Mouse (Mus musculus) NIH3T3 (cell line): ENCODE data around the gene Hmg20a.

ENCODE experiments used
- DNase-seq: peaks from one replicate; pipeline ENCODE4 v3.0.0-alpha.2; 2012; ENCODE audit warnings: low read depth

The Hmg20a gene

DNA sequence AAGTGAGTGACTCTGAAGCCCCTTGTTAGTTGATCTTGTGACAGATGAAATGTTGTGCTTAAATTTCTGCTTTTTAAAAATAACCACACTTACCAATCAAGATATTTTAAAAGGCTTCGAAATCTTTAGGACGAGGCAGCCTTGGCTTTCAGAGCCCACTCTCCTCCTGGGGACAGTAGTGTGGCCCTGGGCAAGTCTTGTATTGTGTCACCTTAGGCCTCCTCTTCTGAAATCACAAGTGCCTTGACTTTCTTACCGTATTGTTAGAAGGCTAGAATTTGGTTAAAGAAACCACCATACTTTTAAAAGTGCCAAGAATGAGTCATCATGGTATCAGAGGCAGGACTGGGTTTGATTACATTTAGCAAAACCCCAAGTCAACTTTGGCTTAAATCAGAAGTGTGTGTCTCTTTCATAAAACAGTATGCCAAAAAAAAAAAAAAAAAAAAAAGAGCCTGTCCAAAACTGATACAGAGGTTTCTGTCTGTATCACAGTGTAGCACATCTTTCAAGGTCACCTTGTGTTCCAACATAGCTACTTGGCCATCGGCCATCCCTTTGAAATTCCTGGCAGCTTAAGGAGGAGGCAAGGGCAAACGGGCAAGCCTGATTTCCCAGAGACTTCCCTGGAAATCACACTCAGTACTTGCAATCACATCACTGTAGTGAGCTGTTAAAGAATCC is 78.9 kb downstream of the Hmg20a start:
- peak; percentile 69 for DNase-seq

DNA sequence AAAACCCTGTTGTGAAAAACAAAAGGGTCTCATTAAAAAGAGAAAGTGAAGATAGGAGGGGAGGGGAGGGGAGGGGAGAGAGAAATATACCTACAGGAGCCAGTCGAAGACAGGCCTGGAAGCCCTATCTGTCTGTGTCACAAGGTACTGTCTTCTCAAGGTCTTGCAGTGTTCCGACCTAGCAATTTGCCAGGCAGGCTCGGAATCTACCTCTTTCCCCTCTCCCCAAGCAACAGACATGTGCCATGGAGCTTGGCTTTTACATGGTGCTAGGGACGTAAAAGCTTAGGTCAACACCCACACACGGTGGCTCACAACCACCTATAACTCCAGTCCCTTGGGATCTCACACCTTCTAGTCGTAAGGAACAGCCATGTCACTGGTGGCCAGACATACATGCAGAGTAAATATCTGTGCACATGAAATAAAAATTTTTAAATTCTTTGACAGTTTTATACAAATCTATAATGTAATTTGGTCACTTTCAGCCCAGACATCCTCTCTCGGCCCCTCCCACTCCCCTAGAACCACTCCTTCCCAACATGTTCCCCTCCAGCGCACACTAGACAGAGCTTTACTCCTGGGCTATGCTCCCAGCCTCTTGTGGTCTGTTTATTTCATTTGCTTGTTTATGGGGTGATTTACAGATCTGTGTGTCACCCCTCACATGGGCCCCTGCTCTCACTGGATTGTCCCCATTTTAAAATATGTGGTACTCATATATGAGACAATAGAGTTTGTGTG is 81.1 kb downstream of the Hmg20a start:
- no peak for DNase-seq

DNA sequence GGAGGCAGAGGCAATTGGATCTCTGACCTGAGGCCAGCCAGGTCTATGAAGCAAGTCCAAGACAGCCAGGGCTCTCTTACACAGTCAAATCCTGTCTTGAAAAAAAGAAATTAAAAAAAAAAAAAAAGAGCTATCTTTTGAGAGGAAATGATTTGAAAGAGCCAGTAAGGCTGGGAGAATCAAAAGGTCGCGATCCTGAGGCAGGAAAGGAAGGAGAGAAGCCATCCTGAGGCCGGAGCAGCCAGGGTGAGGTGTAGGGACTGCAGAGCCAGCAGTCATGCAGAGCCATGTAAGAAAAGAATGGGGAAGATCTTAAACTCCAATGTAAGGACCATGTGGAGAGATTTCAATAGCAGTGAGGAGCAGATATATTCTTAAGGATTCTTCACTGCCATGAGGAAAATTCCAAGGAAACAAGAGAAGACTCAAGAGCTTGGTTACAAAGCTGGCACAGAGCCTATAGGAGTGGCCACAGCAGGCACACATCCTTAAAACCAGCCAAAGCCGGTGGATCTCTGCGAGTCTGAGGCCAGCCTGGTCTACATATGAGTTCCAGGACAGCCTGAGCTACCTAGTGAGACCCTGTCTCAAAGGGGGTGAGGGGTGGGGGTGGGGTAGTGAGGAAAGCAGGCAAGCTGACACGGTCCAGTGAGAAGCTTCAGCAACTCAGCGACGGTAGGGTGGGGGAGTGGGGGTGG is 82.6 kb downstream of the Hmg20a start:
- peak; percentile 52 for DNase-seq

DNA sequence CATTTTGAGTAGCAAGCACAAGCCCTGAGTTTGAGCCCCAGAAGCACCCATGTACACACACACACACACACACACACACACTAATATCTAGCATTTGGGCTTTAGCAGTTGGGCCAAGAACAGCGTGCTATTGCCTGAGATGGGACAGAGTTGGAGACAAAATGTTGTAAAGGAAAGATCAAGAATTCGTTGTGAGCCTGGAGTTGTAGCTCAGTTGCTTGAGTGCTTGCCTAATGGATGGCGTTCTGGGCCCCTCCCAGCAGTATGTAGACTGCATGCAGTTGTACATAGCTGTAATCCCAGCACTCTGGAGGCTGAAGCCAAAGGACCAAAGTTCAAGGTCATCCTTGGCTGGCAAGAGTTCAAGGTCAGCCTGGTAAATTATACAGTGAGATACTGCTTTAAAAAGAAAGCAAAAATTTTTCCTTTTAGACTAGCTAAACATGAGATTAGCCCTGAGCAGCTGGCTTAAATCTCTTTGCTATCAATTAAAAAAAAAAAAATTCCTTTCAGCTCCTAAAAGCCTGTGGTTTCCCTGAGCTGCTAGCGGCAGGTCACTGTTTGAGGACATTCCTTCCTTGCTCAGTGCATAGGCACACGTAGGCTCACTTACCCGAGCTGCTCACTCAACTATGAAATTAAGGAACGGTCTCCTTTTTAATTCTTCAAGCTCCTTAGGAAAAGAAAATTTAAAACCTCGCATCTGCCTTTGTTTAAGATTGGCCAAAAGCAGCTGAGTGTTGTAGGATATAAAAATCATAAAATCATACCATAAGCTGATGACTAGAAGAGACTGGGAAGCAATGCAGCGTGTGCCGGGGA is 83.5 kb downstream of the Hmg20a start:
- DNase-seq, result peak; percentile 56

DNA sequence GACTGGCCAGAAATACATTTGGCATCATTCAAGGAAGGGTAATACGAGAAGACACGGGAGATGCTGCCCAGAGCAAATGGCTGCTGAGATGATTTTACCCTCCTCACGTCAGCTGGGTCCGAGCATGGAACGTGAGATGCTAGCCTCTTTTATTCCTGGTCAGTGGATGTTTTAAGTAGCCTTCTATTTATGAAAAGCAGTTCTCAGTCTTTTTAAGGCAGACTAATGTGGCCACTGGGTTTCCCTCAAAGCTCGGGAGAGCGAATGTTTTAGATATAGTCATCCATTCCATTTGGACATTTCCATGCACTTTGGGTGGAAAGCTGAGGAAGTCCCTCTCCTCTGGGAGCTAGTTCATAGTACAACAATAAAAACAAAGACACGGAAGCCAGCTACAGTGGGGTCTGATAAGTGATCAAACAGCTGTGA is 84.1 kb downstream of the Hmg20a start:
- DNase-seq, result peak; percentile 82

DNA sequence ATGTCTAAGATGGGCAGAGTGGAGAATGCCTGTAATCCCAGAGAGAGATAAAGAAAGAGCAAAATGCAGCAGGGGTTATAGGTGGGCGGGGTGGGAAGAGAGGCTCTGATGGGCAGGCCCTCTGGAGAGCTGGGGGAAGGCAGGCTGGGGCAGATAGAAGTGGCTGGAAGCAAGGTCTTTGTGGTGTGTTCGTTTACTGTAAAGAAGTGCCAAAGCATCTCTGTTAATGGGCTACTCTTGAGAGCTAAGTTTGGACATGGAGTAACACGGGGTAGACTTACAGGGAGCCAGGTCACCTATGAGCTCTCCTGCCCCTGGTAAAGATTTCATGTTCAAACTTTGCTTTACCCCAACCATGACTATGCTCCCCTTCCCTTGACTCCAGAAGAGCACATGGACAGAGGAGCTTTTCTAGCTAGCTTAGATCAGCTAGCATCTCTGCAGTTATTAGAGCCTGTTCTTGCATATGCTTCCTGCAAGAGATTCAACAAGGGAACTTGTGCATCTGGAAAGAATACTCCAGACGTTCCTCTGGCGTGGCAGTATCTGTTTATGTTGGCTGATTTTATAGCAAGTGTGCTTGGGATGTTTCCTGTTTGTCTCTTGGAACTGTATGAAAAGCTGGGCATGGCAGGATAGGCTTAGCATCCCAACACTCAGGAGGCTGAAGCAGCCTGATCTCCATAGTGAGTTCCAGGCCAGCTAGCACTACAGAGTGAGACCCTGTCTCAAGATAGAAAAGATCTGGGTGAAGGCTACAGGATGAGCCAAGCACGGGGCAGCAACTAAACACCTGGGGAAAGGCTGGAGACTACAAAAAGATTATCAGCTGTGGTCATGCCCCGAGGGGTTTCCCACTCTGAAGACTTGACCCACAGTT is 85.5 kb downstream of the Hmg20a start:
- peak; percentile 14 for DNase-seq

DNA sequence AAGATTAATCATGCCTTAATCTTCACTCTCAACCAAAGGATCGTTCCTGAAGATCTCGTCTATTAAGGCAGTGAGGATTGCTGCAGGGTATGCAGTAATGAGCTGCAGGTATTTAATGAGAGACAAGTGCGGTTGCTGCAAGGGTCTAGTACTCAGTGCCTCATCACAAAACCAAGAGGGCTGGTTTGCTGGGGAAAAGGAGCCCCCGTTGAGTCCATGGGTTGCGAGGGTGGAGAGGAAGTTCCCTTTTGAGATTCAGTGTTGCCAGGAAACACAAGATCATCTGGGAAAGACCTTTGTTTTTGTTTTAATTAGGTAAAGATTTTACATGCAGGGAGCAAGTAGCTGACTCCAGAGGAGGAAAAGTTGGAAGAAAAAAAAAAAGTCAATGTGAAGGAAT is 86.1 kb downstream of the Hmg20a start:
- no peak for DNase-seq

DNA sequence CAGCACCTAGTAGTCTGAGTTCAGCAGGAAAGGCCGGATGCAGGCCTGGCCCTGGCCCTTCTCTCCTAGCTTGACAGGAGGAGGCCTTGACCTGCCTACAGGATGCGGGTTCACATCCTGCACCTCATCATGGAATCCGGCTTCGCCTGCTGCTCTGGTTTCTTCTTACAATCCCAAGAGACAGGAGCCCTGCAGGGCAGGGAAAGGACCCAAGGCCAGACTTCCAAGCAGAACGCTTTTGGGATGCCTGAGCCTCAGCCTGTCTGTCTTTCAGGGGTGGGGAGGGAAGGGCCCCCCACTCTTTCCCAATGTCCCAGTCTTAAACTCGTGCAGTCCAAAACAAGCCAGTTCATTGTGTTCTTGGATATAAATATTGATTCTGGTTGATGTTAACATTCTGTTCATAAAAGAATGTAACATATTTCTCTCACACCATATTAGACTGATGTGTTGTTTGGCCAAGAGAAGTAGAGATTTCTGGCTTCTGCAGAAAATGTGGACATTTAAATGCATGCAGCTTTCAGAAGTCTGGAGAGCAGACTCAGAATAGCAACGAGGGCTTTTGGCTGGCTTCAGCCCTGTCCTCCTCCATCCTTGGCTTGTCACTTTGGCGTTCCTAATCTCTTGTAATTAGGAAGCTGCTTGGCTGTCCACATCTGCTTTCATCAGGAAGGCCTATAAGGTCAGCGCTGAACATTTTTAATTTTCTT is 86.8 kb downstream of the Hmg20a start:
- peak; percentile 51 for DNase-seq

DNA sequence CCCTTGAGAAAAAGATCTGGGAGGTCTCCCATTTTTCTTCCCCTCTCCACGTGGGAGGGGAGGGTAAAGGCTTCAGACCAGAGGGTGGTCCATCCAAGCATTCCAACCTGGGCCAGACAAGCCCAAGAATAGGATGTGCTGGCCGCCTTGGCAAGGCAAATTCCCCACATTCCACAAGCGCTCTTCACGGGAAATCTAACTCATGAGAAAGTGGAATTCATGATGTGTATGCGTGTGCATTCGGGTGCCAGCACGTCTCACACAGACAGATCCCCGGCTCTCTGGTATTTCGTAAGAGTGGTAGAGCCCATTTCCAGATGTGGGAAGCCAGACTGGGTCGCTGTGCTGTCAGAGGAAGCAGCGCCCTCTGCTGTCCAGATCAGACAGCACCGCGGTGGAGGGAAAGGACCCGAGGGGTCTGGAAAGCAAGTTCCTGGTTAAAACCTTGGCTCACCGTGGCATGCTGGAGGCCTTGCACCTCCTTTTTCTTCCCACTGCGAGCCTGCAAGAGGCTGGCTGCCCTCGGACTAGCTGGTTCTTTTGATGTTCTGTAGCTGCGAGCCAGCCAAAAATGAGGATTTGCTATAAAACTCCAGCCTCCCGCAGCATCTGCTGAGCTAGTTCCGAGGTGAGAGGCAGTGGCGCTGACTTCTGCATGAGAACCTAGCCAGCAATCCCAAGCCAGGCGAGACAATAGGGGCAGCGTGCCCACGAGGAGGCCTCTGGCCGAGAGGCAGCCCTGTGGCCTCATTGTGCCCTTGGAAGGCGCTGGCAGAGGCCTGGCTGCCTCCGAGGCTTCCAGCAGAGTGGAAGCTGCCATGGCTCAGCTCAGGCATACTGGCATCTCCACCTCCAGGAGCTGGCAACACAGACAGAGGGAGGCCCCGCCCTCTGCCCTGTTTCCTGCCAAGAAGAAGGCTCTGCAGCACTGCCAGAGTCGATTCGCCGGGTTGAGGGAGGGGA is 87.7 kb downstream of the Hmg20a start:
- DNase-seq, result peak; percentile 97

DNA sequence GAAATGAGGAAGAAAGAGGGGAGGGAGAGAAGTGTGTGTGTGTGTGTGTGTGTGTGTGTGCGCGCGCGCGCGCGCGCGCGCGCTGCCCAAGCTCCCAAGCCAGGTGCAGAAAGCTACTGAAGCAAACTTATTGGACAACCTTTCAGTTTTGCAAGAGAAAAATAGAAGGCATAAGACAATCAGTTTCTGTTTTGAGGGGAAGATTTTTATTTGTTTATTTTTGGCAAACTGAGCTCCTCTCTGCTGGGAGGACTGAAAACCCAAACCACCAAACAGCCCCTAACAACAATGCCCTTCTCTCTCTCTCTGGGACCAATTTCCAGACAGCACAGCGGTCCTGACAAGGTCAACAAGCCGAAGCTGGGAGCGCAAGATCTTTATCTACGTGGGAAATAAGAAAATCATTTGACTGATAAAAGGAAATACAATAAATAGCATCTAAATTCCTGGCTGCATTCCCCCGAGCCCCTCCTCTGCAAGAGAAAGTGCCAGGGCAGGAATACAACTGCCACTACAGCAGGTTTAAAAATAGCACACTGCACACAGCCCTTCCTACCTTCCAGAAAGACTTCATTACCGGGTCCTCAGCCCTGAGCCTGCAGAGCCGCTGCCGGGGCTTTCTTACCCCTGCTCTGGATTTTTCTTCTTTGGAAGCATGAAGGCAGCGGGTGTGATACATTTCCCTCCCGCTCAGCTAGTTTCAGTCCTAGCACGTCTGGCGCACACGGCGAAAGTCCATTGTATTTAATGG is 88.7 kb downstream of the Hmg20a start:
- peak; percentile 60 for DNase-seq

DNA sequence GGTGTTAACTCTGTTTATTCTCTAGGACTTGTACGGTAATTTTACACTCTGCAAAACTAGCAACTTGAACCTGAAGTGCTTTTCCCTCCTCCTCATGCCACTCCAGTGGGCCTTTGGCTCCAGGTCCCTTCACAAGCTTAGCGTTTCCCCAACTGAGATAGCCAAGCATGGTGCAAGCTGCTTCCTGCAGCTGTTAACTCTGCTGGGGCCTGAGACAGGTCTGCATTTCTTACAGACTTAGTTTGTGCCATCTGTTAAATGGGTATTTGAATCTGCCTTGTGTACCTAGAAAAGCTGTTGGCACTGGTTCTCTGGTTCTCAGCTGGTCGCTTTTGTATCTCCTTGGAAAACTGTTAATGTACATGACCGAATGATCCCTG is 89.3 kb downstream of the Hmg20a start:
- DNase-seq, result no peak

DNA sequence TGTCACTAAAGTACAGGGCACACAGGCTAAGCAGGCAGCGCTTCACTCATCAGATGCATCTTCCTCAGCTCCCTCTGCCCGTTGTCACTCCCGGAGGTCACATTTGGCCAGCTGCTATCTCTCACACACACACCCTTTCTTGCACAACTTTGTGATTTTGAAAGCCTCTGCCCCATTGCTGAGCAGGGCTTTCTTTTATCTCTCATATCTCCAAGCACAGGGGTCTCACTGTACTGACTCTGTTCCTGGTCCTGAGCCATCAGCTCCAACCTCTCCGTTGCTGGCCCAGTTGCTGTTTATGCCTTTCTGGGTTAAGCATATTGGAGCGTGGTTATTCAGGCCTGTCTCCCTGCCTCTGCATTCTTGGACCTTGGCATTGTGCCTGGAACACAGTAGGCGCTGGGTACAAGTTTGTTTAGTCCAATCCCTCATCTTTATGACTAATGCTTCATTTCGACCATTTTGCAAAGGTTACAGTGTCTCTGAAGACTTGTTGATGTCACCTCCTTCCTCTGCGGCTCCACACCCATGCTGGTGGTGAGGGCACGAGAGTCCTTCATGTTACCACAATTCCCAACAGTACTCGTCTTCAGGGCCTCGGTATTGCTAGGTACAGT is 90.5 kb downstream of the Hmg20a start:
- peak; percentile 72 for DNase-seq

DNA sequence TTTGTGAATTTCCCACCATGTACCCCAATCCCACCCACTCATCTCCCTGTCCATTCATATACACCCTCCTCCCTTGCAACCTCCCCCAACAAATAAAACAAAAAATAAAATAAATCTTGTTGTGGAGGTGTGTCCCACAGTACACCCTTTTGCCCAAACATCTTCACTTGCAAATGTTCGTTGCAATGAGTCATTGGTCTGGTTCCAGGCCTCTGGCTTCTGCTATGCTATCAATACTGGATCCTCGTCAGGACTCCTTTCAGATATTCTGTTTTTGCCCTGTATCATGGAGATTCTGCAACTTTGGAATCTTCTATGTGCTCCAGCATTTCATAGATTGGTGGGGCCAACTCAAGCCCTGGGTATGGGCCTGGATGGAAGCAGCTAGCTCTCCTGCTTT is 91.9 kb downstream of the Hmg20a start:
- DNase-seq, result peak; percentile 60

DNA sequence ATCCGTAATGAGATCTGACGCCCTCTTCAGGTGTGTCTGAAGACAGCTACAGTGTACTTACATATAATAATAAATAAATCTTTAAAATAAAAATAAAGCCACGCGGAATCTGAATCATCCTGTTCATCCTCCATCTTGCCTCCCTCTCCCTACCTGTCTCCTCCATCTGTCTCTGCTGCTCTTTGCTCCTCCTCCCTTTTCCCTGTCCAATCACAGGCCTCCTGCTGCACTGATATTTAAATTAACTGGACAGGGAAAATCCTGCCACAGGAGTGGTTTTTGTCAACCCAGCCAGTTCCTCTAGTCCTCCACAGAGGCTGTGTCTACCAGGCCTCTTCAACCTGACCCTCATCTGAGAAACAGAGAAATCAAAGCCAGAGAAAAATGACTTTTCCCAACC is 94.1 kb downstream of the Hmg20a start:
- no peak for DNase-seq

DNA sequence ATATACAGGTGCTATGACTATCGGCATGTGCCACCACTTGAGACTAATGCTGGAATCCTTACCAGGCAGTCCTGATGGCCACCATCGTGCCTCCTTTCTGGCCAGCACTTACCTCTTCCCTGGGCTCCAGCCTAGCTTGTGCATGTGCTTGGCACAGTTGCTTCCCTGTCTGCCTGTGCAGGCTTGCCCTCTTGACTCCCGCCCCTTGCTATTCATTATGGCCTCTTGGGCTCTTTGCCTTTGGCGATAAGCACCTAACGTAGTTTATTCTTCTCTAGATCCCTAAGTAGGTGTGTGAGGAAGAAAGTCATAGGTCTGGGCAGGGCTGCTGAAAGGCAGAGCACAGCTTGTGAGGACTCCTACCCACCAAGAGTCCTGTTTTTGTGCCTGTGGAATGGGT is 96.7 kb downstream of the Hmg20a start:
- no peak for DNase-seq

DNA sequence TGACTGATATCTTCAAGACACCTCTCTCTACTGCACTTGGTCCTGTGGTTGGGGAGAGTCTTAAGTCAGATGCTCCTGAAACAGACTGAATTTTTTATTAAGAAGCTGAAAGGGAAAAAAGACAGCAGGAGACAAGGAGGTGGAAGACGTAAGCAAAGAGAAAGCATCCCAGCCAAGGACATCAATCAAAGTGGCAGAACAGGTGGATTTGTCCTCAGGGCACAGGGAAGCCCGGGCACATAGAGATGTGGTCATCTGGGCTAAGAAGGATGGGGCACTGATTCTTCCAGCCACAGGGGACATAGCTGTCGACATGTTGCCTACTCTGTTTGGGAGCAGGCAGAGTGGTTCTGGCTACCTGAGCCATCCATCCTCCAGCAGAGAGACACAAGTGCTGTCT is 97.8 kb downstream of the Hmg20a start:
- DNase-seq, result no peak

DNA sequence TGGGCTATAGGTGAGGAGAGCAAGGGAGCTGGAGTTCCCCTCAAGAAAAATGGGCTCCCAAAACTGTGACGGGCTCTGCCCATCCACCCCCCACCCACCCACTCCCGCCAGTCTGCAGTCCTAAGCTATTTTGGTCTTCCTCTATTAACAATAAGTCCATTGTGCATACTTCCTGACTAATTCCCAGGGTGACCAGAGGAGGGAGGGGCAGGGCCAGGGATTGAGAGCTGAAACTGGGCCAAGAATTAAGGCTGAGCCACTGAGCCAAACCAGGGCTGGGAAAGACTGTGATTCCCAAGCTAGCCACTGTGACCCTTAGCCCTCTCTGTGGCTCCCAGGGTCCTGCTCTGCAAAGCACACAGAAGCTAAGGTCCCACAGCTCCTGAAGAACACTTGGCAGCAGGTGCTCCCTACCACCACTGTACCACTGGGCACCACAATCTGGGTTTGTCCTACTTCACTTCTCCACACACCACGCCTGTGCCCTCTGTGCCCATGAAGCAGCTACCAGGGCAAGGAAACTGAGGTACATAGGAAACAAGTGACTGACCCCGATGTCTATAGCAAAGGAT is 98.4 kb downstream of the Hmg20a start:
- peak; percentile 81 for DNase-seq

DNA sequence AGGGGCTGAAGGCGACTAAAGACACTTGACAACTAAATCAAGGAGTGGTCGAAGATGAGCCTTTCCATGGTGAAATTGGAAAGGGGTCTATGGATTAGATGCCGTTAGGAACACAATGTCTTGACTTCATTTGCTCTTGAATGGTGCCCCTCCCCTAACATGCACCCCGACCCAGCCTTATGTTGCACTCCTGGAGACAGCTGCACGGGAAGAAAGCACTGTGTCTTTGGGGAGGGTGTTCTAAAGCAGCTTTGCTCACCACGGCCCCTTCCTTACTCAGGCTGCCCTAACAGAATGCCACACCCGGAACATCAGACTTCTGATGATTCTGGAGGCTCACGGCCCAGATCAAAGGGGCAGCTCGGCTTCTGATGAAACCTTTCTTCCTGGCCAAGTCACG is 103.9 kb downstream of the Hmg20a start:
- DNase-seq, result no peak
